ENCODE assay signal across 8 mouse cellular contexts in the genomic region with DNA sequence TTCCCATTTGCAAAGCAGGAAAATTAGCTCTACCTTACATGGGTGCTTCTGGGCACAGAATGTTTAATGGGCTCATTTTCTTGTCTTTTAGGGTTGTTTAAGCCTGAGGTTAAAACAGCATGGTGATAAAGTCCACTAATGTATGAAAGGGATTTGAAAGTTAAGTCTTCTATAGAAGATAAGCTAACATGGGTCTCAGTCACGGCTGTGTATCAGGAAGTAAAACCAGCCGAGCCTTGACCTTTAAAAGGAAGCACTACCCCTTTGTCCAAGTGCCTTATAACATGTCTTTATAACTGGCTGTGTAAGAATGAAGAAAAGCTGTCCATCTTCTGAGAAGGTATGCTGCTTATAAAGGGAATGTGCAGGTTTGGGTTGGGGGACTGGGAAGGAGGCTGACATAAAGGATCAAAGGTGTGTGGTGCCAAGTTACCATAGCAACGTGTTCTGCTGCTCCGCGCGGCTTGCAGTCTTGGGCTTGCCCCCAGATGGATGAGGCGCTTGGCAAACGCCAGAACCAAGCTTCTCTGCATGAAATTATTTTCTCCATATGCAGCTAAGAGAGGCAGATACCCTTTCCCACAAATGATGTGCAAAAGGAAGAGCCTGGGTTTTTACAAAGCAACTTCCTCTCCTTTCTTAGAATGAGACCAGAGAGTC. TPM values are rescaled to one million over a fixed set of nuclear protein-coding genes. Genes with fewer than 3 reads are reported as not detected.
DNase-seq lines count a peak whose midpoint lies in the region; ATAC-seq and TF ChIP-seq lines count a peak whose summit lies in the region.

No protein-coding gene starts in this region.

- peak; percentile 64 for ATAC-seq in intestine, embryonic 14.5 days (replicated peaks; ENCODE audit: low FRiP score, low TSS enrichment, low read depth)
- no peak for ATAC-seq in limb, embryonic 12.5 days (ENCODE audit: insufficient number of reproducible peaks, insufficient read depth, low FRiP score, low TSS enrichment, low read depth)
- ATAC-seq in neural tube, embryonic 12.5 days (ENCODE audit: low FRiP score, low read depth): peak; percentile 80; the same call in 1 of the 2 replicates

- DNase-seq in kidney, adult 2 months: no peak
- no peak for DNase-seq in kidney, adult 11 months
- peak; percentile 97 for DNase-seq in cerebellum, postnatal 10 days
- DNase-seq in frontal cortex, postnatal 14 days (ENCODE audit: low spot score in 2 of 2): peak; percentile 35 to 40
- DNase-seq in intestine, embryonic 14.5 days (ENCODE audit: low spot score): no peak
- no peak for DNase-seq in ovary, postnatal 10 days (ENCODE audit: low spot score)

- WGBS in kidney, adult 2 months: 19% methylated on average over 8 of the region's 8 CpGs
- WGBS in intestine, embryonic 14.5 days: 10% methylated on average over 8 of the region's 8 CpGs
- WGBS in limb, embryonic 12.5 days: 11% methylated on average over 8 of the region's 8 CpGs
- 15% methylated on average over 8 of the region's 8 CpGs for WGBS in neural tube, embryonic 12.5 days

- H3K4me2 ChIP-seq in intestine, embryonic 14.5 days (ENCODE audit: low read length): peak overlapping the region; percentile 20
- H3K4me2 ChIP-seq in limb, embryonic 12.5 days: peak overlapping the region; percentile 44
- H3K4me2 ChIP-seq in neural tube, embryonic 12.5 days (replicated peaks): peak overlapping the region; percentile 30; the same call in 1 of the 2 replicates

- no peaks in the 10 kb centered on the region for H3K27me3 ChIP-seq in kidney, adult 2 months (replicated peaks; ENCODE audit: control insufficient read depth, insufficient read depth, low read length)
- no peaks in the 10 kb centered on the region for H3K27me3 ChIP-seq in intestine, embryonic 14.5 days (replicated peaks; ENCODE audit: control insufficient read depth, insufficient read depth, low read length)
- no peaks in the 10 kb centered on the region for H3K27me3 ChIP-seq in limb, embryonic 12.5 days
- no peaks in the 10 kb centered on the region for H3K27me3 ChIP-seq in neural tube, embryonic 12.5 days (replicated peaks)

- H3K4me3 ChIP-seq in kidney, adult 2 months (ENCODE audit: insufficient read depth, low read depth, low read length): no peak overlapping the region
- no peak overlapping the region for H3K4me3 ChIP-seq in intestine, embryonic 14.5 days (ENCODE audit: low read depth, low read length)
- H3K4me3 ChIP-seq in limb, embryonic 12.5 days (replicated peaks): 0 out of 2 replicates have a peak overlapping the region, but pooled peaks have one; percentile 7
- H3K4me3 ChIP-seq in neural tube, embryonic 12.5 days: no peak overlapping the region

- no peaks in the 10 kb centered on the region for H3K9me3 ChIP-seq in intestine, embryonic 14.5 days (ENCODE audit: control insufficient read depth, low read length)
- H3K9me3 ChIP-seq in limb, embryonic 12.5 days: no peaks in the 10 kb centered on the region
- no peaks in the 10 kb centered on the region for H3K9me3 ChIP-seq in neural tube, embryonic 12.5 days

- H3K36me3 ChIP-seq in kidney, adult 2 months (ENCODE audit: control insufficient read depth, insufficient read depth, low read length): no peaks in the 10 kb centered on the region
- no peaks in the 10 kb centered on the region for H3K36me3 ChIP-seq in intestine, embryonic 14.5 days (ENCODE audit: control insufficient read depth, insufficient read depth, low read length)
- no peaks in the 10 kb centered on the region for H3K36me3 ChIP-seq in limb, embryonic 12.5 days
- H3K36me3 ChIP-seq in neural tube, embryonic 12.5 days: no peaks in the 10 kb centered on the region

- TF ChIP-seq POLR2A in kidney, adult 2 months (IDR thresholded peaks at IDR 0.05; ENCODE audit: low read depth, low read length): no peak

- peaks cover 20% of the 10 kb centered on the region for H3K4me1 ChIP-seq in kidney, adult 2 months (ENCODE audit: control insufficient read depth, insufficient read depth, low read length)
- H3K4me1 ChIP-seq in intestine, embryonic 14.5 days (replicated peaks; ENCODE audit: control insufficient read depth, insufficient read depth, low read length): peaks cover 26% of the 10 kb centered on the region
- peaks cover 25% of the 10 kb centered on the region for H3K4me1 ChIP-seq in limb, embryonic 12.5 days (replicated peaks)
- peaks cover 8% of the 10 kb centered on the region for H3K4me1 ChIP-seq in neural tube, embryonic 12.5 days

- H3K9ac ChIP-seq in intestine, embryonic 14.5 days (ENCODE audit: low read length): no peak overlapping the region
- no peak overlapping the region for H3K9ac ChIP-seq in limb, embryonic 12.5 days (replicated peaks)
- no peak overlapping the region for H3K9ac ChIP-seq in neural tube, embryonic 12.5 days

- peak overlapping the region; percentile 94 for H3K27ac ChIP-seq in kidney, adult 2 months (ENCODE audit: insufficient read depth, low read depth, low read length)
- H3K27ac ChIP-seq in intestine, embryonic 14.5 days (ENCODE audit: low read depth): peak overlapping the region; percentile 72
- H3K27ac ChIP-seq in limb, embryonic 12.5 days: peak overlapping the region; percentile 87
- H3K27ac ChIP-seq in neural tube, embryonic 12.5 days: no peak overlapping the region

- no peak for TF ChIP-seq CTCF in kidney, adult 2 months (conservative IDR thresholded peaks at IDR 0.05; ENCODE audit: insufficient read depth, insufficient read length, low read depth, low read length)

RNA-seq across cellular contexts. Expression of a gene that starts 48.2 kb away (rescaled TPM):
- 11.2 and 14.8 TPM in 2 replicates for polyA plus RNA-seq in kidney, adult 2 months (2012; rRNA removed)
- polyA plus RNA-seq in intestine, embryonic 14.5 days (2014; fragmentation: Nextera tagmentation; extraction: Ambion mirVana): 71.0 and 81.5 TPM in 2 replicates
- 95.5 and 97.3 TPM in 2 replicates for polyA plus RNA-seq in limb, embryonic 12.5 days (2016; fragmentation: Nextera tagmentation; extraction: Ambion mirVana)
- 65.6 and 66.0 TPM in 2 replicates for polyA plus RNA-seq in neural tube, embryonic 12.5 days (2016; fragmentation: Nextera tagmentation; extraction: Ambion mirVana)

Comparison
In these comparisons a context has a peak if more than half of its experiments do, and no peak if none do; other contexts are left out.
1. DNase-seq: peak in cerebellum, postnatal 10 days (2 of 2) and frontal cortex, postnatal 14 days (2 of 2); none in kidney, adult 2 months (single experiment), kidney, adult 11 months (single experiment), intestine, embryonic 14.5 days (single experiment) and ovary, postnatal 10 days (single experiment).
2. Peak in every context shown above with its lines, with median percentiles within 50 percentile points of each other: H3K4me2 ChIP-seq.